Mouse (Mus musculus): Measurements from ENCODE around the gene Ppme1.

Gene Ppme1

DNA sequence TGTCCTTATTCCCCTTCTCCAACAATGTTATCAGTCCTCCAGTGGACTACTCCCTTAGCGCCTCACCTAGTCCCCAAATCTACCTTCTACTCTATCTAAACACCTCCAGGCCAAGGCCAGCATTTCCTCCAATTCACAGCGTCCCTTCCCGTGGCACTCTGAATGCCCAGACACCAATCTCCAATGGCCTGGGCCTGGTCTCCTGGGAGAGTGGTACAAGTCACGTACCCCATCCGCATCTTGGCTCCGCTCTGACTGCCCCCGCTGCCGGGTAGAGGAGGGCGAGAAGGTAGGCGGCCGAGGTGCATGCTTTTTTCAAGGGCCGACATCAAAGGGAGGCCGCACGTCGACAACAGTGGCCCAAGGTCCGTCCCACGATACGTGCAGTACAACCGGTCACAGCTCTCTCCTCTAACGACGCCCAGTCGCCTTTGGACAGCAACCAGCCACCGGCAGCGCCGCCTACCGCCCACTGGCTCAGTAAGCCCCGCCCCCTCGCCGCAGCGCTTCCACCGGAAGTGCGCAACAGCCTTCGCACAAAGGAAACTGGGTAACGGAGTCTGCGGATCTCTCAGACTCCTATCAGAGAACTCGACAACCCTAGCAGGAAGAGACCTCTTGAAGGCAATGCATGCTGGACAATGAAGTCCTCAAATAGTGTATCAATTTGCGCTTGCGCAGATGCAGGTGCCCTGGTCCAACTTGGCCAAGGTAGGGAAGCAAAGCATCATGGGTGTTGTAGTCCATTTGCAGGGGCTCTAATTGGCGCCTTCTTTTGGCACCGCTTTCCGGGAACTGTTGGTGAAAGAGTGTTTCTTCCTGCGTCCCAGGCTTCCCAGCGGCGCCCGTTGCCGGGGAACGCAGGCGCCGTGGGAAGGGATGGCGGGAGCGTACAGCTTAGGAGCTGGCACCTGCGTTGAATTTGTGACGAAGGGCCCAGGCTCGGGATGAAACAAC is at the start of gene Ppme1, which contains the start of gene C2cd3:
Gene Ppme1, minus strand, starts transcription at position 813 of the 957 bp plus-strand sequence.
Gene C2cd3, plus strand, starts transcription at position 739 of the 957 bp plus-strand sequence.
- peak; percentile 97 for DNase-seq

DNA sequence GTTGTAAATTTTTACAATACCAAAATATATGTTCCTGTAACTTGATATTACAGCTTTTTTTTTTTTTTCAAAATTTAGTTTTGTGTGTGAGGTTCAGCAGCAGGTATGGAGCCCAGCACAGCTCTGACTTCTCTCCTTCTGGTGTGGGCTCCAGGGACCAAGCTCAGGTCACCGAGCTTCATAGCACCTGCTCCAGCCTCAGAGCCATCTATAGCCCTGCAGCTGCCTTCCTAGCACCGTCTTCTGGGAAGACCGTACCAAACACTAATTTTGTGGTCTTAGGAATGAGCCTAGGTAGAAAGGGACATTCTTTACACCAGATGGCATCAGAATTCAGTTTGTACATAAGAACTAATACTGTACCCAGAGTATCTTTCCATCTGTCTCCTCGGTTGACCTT is 36.6 kb upstream of the Ppme1 start:
- no peak for DNase-seq

DNA sequence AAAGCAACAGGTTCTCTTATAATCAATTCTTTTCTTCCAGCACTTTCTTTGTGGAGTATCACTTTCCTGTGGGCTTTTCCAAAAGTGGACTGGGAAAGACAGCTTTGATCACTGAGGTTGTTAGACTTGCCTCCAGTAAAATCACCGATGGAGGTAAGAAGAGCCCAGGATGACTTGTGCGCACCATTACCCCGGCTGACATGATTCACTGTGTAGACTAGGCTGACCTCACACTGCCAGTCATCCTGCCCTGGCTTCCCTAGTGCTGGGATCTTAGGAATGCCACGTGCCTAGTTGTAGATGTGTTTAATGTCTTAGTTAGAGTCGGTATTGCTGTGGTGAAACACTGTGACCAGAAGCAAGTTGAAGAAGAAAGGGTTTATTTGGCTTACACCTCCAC is 35.6 kb upstream of the Ppme1 start:
- no peak for DNase-seq

DNA sequence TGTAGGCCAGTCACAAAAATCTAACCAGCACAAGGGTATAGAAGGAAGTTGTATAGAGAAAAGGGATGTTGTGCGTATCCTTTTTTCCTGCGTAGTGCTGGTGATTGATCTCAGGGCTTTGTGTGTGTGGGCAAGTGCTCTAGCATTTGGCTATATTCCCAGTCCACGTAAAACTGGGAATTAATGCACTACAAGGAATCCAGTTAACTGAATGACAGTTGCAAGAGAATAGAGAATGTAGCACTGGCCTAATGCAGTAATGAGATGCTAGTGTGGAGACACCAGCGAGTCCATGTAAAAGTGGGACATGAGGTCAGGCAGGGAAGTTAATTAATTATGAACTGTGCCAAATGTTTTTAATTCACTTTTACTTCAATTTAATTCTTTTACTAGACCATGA is 30.6 kb upstream of the Ppme1 start:
- DNase-seq, result no peak

DNA sequence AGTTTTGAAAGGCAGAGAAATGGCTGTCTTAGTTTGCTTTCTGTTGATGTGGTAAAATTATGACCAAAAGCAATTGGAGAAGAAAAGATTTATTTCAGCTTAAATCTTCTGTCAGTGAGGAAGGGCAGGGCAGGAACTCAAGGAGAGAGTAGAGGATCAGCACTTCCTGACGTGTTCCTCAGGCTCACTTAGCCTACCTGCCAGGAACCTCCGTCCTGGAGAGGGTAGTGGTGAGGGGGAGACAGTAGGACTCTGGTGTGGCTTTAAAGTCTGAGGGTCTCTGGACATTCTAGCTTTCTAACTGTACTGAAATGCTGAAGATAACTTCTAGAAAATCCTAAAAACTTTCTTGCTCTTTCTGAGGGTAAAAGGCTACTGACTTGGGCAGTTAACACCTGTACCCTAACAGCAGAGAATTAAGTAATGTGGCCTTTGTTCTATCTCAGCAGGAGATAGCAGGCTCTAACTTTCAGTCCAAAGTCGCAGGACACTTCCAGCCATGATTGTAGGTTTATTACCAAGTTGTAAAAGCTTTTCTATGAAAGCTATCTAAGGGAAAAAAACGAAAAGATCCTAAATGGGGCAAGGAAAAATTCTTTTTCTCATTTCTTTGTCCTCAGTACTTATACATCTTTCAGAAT is 28.9 kb upstream of the Ppme1 start:
- DNase-seq, result no peak

DNA sequence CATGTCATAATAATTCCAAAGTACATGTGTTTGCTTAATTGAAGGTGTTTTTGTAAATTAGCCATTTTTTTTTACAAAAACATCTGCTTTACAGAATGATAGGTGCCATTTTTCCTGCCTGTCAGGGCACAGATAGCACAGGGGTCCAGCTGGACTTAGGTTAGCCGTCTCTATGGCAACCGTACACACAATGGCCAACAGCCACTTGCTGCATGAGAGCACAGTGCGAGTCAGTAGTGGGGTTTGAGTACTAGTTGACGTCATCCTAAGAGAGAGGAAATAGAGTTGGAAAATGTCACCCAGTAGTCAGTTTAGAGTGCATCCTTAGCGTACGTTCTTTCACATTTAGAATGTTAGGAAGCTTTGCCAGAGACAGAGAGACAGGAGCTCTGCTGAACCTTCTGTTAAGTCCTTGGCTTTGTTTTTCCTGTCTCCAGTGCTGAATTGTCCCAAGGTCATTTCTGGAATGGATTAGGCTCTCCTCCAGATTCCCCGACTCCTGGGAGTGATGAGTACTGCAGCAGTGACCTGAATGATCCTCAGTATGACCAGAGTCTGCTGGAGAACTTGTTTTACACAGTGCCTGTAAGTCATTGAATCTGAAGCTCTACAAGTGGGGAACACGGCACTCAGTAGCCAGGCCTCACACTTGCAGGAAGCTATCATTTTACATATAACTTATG is 27.3 kb upstream of the Ppme1 start:
- DNase-seq, result no peak

DNA sequence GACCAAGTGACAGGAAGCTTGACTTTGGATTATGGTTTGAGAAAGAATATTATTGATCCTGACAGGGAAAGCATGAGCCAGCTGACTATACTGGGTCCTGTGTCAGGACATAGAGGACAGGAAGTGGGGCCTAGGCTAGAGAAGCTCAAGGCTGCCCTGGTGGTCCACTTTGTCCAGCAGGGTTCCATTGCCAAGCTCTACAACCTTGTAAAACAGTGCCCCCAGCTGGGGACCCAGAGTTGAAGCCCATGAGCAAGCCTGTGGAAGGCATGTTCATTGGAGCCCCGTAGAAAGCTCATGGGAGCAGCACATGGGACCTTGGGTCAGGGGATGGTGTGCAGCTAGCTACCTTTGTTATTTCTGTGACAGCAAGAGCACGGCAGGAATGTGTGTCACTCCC is 20.2 kb upstream of the Ppme1 start:
- no peak for DNase-seq

DNA sequence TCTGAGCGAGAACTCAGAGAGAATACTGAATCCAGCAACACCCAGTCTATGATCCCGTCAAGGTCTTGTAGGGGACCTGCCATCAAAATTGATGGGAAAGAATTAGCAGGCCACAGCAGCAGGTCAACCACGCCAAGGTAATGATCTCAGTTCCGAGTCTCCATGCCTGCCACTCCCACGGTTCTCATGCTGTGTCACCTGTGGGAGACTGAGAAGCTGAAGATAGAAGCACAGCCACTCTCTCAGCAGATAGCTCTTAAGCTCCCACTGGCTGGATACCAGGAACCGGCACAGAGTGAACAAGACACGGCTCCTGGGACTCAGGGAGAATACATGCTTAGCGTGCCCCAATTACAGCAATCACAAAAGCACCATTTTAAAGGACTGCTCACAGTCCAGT is 18.1 kb upstream of the Ppme1 start:
- no peak for DNase-seq

DNA sequence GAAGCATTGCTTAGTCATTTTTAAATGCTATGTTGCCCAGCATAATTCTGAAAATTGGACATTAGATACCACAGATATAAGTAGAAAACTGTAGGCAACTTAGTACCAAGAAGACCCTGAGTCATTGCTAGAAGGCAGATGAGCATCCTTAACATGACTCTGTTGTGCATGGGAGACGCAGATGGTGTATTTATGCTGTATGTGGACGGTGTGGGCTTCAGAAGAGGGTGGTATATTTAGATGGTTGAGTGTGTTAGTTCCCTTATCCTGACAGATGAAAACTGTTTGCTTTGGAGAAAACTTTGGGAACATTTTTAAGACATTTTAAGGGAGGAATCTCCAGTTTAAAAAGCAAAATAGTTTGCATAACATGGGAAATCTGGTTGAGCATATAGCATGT is 16.1 kb upstream of the Ppme1 start:
- no peak for DNase-seq

DNA sequence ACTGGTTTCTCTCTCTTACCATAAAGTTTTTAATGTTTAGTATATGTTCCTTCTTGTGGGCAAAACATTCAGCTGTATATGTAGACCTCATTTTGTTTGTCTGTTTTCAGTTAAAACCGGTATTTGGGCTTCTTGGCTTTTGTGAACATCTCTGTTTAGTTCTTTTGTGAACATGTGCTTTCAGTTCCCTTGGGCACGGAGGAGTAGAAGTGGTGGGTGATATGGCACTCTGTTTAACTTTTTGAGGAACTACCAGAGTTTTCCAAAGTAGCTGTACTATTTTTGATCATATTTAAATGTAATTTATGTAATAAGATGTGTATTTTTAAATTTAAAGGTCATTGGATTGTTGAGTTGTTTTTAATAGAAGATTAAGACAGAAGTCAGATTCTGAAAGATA is 11.1 kb upstream of the Ppme1 start:
- DNase-seq, result no peak

DNA sequence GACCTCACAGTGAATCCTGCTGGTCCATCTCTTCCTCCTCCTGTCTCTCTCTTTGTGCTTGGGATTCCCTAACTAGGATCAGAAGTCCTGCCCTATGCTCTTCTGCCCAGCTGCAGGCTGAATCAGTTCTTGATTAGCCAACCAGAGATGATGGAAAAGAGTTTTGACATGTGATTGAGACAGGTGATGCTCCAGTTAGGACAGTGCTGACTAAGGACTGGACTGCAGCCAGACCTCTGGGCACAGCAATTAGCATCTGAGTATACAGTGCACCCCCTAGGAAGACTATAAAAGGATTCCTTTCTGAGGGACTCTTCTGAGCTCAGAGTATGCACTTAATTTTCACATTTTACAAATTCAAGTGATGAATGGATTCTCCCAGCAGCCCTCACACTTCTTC is 9.1 kb upstream of the Ppme1 start:
- no peak for DNase-seq

DNA sequence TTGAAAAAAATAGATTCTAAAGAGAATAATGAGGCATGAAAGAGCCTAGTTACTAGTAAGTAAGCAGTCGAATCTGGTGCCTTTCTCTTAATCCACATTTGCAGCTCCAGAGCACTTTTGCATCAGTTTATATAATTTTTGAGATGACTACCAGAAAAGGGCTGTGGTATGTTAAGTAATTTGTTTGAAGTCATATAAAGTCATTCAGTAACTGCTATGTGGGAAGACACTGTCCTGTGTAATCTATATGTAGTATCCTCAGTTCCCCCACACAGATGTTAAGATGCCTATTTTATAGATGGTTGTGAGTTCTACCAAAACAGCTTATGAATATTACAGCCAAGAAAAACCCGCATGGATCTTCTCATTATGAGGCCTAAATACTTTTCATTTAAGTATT is 6.2 kb upstream of the Ppme1 start:
- no peak for DNase-seq

DNA sequence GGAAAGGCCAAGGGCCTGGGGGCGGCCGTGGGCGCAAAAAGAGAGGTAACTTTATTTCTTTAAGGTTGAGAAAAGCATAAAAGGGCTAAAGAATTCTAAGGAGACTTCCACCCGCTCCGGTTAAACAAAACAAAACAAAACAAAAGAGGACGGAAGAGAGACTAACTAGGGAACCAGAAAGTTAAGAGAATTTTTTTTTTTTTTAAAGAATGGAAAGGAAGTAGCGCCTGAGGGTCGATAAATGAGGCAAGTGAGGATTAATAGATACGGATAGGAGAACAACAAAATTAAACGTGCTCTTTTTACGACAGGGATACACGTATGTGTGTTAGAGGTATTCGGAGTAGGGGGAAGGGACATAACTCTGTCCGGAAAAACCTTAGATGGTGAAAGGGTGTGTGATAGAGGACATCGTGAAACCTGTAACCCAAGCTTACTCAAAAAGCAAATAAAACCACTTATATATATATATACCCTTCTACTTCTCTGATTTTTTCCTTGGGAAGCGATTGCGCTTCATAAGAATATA is 409 bp upstream of the Ppme1 start:
- DNase-seq, result no peak

DNA sequence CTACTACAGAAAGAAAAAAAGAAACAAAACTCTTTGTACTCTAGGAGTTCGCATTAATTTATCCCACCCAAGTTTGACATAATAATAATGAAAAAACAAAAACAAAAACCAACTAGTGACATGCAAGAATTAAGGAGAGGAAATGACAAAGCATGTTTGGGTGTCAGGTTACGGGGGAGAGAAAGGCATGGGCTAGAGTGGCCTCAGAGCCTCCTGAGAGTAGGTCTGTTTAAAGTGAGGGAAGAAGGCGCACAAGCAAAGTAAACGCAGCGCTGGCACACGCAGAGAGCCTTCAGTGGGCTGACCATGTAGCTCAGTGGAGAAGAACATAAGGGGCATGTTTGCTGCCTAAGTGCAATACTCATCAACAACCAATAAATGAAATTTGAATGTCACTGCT is 7.2 kb downstream of the Ppme1 start:
- no peak for DNase-seq

DNA sequence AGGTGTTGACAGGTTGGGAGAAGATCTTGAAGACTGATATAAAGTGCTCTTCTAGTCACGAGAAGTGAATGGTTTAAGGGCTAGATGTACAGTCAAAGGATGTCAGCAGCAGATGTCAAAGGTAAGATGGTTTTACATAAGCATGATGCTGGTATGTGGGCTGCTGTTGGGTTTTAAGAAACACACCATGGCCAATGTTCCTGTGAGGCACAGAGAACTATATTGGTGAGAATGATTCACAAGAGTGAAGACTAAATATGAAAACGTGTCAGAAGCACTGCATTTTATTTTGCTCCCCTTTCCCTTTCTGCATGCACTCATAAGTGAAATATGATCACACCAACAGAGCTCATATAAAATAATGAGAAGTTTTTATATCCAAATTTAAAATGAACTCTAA is 8.9 kb downstream of the Ppme1 start:
- DNase-seq, result no peak

DNA sequence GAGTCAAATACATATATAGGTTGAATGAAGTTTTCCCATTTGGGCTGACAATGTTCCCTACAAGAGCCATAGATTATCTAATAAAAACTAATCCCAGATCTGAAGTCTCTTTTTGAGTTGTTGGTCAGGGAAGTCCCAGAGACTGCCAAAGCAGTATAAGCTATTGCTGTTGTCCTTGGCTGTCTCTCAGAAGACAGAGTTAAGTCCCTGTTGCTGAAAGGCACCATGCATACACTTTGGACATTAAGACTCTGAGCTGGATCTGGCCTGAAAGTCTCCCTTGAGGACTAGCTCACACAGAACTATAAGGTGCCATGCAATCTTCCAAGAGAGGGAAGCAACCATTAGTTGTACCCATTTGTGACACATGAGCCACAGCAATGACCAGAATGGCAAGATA is 14.3 kb downstream of the Ppme1 start:
- DNase-seq, result no peak

DNA sequence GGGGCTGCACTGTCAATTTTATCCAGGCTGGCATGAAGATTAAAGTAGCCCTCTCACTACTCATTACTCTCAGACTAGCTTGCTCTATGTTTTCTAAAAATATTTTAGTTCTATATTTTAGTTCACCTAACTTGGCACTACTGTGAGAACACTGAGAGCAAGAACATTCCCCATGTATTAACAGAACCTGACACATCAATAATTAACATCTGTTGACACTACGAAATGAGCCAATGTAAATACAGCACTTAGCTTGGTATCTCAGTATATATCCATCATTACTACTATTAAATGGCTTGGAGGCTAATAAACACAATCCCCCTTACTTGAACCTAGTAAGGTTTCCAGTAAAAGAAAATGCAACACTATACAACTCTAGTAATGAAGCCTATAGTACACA is 15.3 kb downstream of the Ppme1 start:
- no peak for DNase-seq

DNA sequence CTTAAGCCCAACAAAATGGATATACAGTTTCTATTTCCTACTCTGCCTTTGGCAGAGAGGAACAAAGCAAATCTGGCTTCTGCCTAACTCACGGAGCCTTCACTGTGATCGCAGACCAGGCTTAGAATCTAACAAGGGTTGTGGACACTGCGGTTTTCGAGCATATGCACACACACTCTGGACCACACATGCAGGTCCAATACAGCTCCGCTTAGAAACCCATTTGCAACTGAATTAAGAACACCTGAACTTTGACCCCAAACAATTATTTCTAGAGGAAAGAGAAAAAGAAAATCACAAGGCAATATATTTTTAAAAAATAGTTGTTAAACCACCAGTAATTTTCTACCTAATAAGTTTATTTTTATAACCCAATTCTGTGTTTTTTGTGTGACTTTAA is 15.8 kb downstream of the Ppme1 start:
- DNase-seq, result no peak

DNA sequence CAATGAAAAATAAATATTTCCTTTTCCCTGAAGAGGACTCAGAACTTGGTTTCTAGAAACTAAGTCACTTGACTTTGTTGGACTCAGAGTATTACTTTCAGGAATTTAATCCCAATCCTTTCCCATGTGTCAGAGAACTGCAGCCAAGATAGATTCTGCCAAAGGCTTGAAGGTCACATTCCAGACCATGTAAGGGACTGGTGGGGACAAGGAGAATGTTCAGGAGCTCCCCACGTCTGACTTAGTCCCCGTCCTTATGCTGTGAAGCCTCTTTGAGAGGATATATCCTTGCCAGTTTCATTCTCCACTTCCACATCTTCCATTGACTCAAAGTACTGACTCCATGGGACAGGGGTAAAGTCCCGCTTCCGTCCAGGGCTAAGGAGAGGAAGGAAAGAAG is 17.1 kb downstream of the Ppme1 start:
- no peak for DNase-seq

DNA sequence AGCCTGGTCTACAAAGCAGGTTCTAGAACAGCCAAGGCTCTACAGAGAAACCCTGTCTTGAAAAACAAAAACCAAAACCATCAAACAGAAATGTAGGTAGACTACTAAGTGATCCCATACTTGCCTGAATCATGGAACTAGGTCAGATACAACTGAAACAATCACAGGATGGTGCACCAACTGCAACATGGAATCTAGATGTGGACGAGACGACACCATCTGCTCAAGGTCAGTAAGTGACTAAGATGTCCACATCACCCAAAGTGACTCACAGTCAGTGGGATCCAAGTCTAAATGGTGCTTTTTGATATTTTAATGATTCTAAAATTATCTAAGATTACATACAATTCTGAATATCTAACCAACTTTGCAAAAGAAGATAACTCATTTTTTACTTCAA is 36.2 kb downstream of the Ppme1 start:
- no peak for DNase-seq

DNA sequence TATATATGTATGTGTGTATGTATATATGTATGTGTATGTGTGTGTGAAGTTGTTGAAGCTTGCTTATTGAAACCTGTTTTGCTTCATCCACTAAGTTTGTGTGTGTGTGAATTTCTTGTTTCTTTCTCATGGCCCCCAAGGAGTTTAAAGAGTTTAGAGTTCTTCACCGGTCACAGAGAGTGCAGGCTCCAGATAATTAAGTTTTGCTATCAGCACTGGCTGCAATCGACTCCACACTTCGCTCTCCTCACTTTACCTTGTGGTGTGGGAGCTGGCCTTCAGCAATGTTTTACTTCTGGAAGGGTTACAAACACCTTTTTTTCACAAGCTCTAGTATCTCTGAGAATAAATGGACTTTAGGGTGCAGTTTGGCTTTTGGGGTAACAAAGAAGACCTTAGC is 40.8 kb downstream of the Ppme1 start:
- no peak for DNase-seq

DNA sequence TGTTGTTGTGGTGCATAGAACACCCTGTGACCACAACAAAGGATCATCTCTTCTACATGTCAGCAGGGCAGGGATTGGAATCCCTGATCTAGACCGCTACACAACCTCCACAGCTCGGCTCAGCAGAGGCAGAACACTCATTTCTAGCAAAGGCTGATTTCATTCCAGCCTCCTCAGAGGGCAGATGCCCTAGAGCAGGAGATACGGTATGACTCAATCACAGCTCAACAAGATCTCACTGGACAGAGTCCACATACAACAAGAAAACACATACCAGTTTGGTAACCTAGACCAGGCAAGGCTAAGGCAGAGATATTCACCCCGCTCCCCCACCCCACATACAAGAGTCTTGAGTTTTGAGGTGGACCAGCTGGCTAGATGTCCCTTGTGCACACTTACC is 43.5 kb downstream of the Ppme1 start:
- DNase-seq, result no peak

DNA sequence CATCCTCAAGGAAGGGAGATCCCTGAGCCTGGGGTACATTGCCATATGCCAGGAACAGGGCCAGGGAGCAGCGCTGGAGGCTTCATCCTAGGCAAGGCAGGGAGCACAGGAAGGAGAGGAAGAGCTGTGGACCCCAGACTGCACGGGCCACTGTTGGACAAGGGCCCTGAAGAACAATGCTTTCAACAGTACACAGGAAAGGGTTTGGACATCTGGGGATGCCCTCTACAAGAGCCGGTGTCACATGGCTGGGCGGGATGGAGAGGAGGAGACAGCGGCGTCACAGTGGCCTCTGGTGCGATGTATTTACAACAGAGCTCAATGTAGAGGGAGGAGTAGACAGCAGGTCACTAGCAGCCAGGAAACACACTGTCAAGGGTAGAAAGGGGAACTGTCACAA is 44.6 kb downstream of the Ppme1 start:
- no peak for DNase-seq

DNA sequence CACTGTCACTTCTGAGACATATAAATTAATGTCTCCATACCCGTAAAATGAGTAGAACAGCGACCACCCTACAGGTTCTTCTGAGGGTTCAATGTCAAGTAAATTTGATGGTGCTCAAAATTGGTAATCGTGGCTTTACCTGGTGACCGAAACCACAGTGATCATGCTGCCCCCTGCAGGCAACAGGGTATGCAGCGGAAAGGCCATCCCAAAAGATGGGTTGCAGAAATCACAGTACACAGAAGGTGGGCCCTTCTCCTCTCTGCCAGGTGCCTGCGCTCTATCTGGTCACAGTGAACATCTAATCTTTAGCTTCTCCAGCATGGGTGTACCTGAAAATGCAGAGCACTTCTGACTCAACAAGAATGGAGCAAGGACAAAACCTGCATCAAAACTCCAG is 46.6 kb downstream of the Ppme1 start:
- DNase-seq, result peak in 1 of 2 experiments; percentile 32
